Mouse (Mus musculus) forebrain, embryonic 14.5 days (tissue): Measurements from ENCODE around the gene Ccdc106. TPM values are rescaled to one million over a fixed set of nuclear protein-coding genes. Genes with fewer than 3 reads are reported as not detected.
A peak's percentile ranks its signal among the peaks of the same experiment; 100 is the strongest.

Source experiments
- ATAC-seq: fragments of 200-750 bp; cut with Nextera tagmentation; 2 replicates; pipeline ENCODE4 v1.8.0; 2017; ENCODE audit warnings: mild to moderate bottlenecking, moderate library complexity
- DNase-seq: peaks from one replicate; pipeline ENCODE4 v3.0.0-alpha.2; 2015; ENCODE audit warnings: low spot score
- H3K27ac ChIP-seq: fragments of 300-500 bp; sonication (generic); 2 replicates; pipeline ENCODE4 v1.5.1; 2014; ENCODE audit warnings: low read depth, mild to moderate bottlenecking, control low read depth, low read length, moderate library complexity
- H3K27me3 ChIP-seq: fragments of 300-500 bp; sonication (generic); replicated peaks from 2 replicates; pipeline ENCODE4 v1.6.1; 2014; ENCODE audit warnings: low read length, control low read depth, mixed read lengths; ENCODE audit not compliant: control insufficient read depth, insufficient read depth
- H3K36me3 ChIP-seq: fragments of 300-500 bp; sonication (generic); 2 replicates; pipeline ENCODE4 v1.6.1; 2014; ENCODE audit warnings: low read length, control low read depth; ENCODE audit not compliant: control insufficient read depth, insufficient read depth
- H3K4me1 ChIP-seq: fragments of 300-500 bp; sonication (generic); 2 replicates; pipeline ENCODE4 v1.6.1; 2014; ENCODE audit warnings: antibody characterized with exemption, low read length, control low read depth; ENCODE audit not compliant: control insufficient read depth, insufficient read depth
- H3K4me2 ChIP-seq: fragments of 300-500 bp; sonication (generic); 2 replicates; pipeline ENCODE4 v1.6.1; 2014; ENCODE audit warnings: mild to moderate bottlenecking, control low read depth, low read length
- H3K4me3 ChIP-seq: fragments of 300-500 bp; sonication (generic); 2 replicates; pipeline ENCODE4 v1.5.1; 2014; ENCODE audit warnings: low read depth, low read length, control low read depth
- H3K9ac ChIP-seq: fragments of 300-500 bp; sonication (generic); 2 replicates; pipeline ENCODE4 v1.6.1; 2014; ENCODE audit warnings: mild to moderate bottlenecking, low read length, control low read depth, moderate library complexity
- H3K9me3 ChIP-seq: fragments of 300-500 bp; sonication (generic); replicated peaks from 2 replicates; pipeline ENCODE4 v1.6.1; 2016; ENCODE audit warnings: low read length, control low read depth, mixed read lengths; ENCODE audit not compliant: control insufficient read depth
- WGBS: fragments of 180-500 bp; shearing (Covaris S2); extraction: QIAGEN DNeasy Blood & Tissue Kit; methylation state at CpG from one replicate; pipeline ENCODE4 v1.1.7; 2014; 5-methylcytosine and 5-hydroxymethylcytosine counted together
- polyA plus RNA-seq: library from polyadenylated mRNA; unstranded; fragments of >200 nt; fragmentation: Nextera tagmentation; extraction: Ambion mirVana; gene quantifications from 2 replicates; pipeline ENCODE4 v1.2.1, GENCODE M21; 2014

Ccdc106 gene
- polyA plus RNA-seq, 1 experiment from 2014 or later = 36.1 TPM

- Histone ChIP-seq H3K36me3 (no peaks in the 10 kb centered on the region), H3K4me3 (peak overlapping the region; percentile 78), H3K9me3 (no peaks in the 10 kb centered on the region), H3K4me1 (peaks cover 26% of the 10 kb centered on the region), H3K27me3 (peaks cover 51% of the 10 kb centered on the region), H3K4me2 (peak overlapping the region; percentile 90), H3K27ac (no peak overlapping the region), H3K9ac (peak overlapping the region; percentile 91)
- ATAC-seq (no peak), DNase-seq (no peak)
- WGBS = 6% methylated on average over 45 of the region's 45 CpGs
Measured at GRCm38 (mm10) chr7:5052931-5053343, 32.6 kb downstream of the Ccdc106 start.

- Histone ChIP-seq H3K9me3 (no peaks in the 10 kb centered on the region), H3K27ac (no peak overlapping the region), H3K27me3 (peaks cover 54% of the 10 kb centered on the region), H3K4me1 (peaks cover 26% of the 10 kb centered on the region), H3K9ac (peak overlapping the region; percentile 91), H3K36me3 (no peaks in the 10 kb centered on the region), H3K4me3 (peak overlapping the region; percentile 78), H3K4me2 (peak overlapping the region; percentile 90)
- no peak for DNase-seq
- no peak for ATAC-seq
- 10% methylated on average over 32 of the region's 32 CpGs for WGBS
Measured at GRCm38 (mm10) chr7:5053456-5054179, 33.3 kb downstream of the Ccdc106 start.

- Histone ChIP-seq H3K4me2 (peak overlapping the region; percentile 56), H3K4me1 (peaks cover 32% of the 10 kb centered on the region), H3K9ac (peak overlapping the region; percentile 77), H3K27ac (peak overlapping the region; percentile 5; the same call in 1 of the 2 replicates), H3K27me3 (peaks cover 54% of the 10 kb centered on the region), H3K9me3 (no peaks in the 10 kb centered on the region), H3K36me3 (no peaks in the 10 kb centered on the region), H3K4me3 (peak overlapping the region; percentile 50)
- DNase-seq (peak; percentile 60), ATAC-seq (no peak)
- WGBS = 5% methylated on average over 35 of the region's 55 CpGs
Measured at GRCm38 (mm10) chr7:5056651-5057263, 36.4 kb downstream of the Ccdc106 start.

- H3K27ac ChIP-seq = no peak overlapping the region
- peaks cover 54% of the 10 kb centered on the region for H3K27me3 ChIP-seq
- no peak for ATAC-seq
- no peaks in the 10 kb centered on the region for H3K36me3 ChIP-seq
- peaks cover 27% of the 10 kb centered on the region for H3K4me1 ChIP-seq
- WGBS = 44% methylated on average over 8 of the region's 8 CpGs
- no peaks in the 10 kb centered on the region for H3K9me3 ChIP-seq
- H3K4me2 ChIP-seq = peak overlapping the region; percentile 56
- H3K4me3 ChIP-seq = peak overlapping the region; percentile 50
- peak overlapping the region; percentile 77 for H3K9ac ChIP-seq
- DNase-seq = no peak
Measured at GRCm38 (mm10) chr7:5057381-5057780, 37.0 kb downstream of the Ccdc106 start.

GRCm38 (mm10) chr7:5057804-5058203 lies 37.5 kb downstream of the Ccdc106 start:
- H3K9me3 ChIP-seq = no peaks in the 10 kb centered on the region
- peak overlapping the region; percentile 56 for H3K4me2 ChIP-seq
- H3K27me3 ChIP-seq = peaks cover 51% of the 10 kb centered on the region
- H3K4me1 ChIP-seq = peaks cover 23% of the 10 kb centered on the region
- peak overlapping the region; percentile 77; the same call in 1 of the 2 replicates for H3K9ac ChIP-seq
- no peak for DNase-seq
- 37% methylated on average over 11 of the region's 11 CpGs for WGBS
- ATAC-seq = no peak
- no peak overlapping the region for H3K27ac ChIP-seq
- H3K36me3 ChIP-seq = no peaks in the 10 kb centered on the region
- peak overlapping the region; percentile 50 for H3K4me3 ChIP-seq

- H3K4me2 ChIP-seq = no peak overlapping the region
- H3K4me3 ChIP-seq = no peak overlapping the region
- no peaks in the 10 kb centered on the region for H3K36me3 ChIP-seq
- H3K9me3 ChIP-seq = no peaks in the 10 kb centered on the region
- H3K9ac ChIP-seq = no peak overlapping the region
- H3K27me3 ChIP-seq = peaks cover 43% of the 10 kb centered on the region
- 92% methylated on average over 1 of the region's 1 CpGs for WGBS
- H3K27ac ChIP-seq = no peak overlapping the region
- peaks cover 21% of the 10 kb centered on the region for H3K4me1 ChIP-seq
- ATAC-seq = no peak
- no peak for DNase-seq
Measured at GRCm38 (mm10) chr7:5058631-5059030, 38.3 kb downstream of the Ccdc106 start.

GRCm38 (mm10) chr7:5059421-5059820 lies 39.1 kb downstream of the Ccdc106 start:
- H3K36me3 ChIP-seq = no peaks in the 10 kb centered on the region
- H3K9ac ChIP-seq = peak overlapping the region; percentile 93
- peak overlapping the region; percentile 73; the same call in 1 of the 2 replicates for H3K4me2 ChIP-seq
- no peak for ATAC-seq
- H3K9me3 ChIP-seq = no peaks in the 10 kb centered on the region
- DNase-seq = no peak
- no peak overlapping the region for H3K27ac ChIP-seq
- H3K4me1 ChIP-seq = peaks cover 23% of the 10 kb centered on the region
- no peak overlapping the region for H3K4me3 ChIP-seq
- 92% methylated on average over 12 of the region's 12 CpGs for WGBS
- H3K27me3 ChIP-seq = peaks cover 36% of the 10 kb centered on the region

- H3K36me3 ChIP-seq = no peaks in the 10 kb centered on the region
- peak overlapping the region; percentile 93 for H3K9ac ChIP-seq
- peaks cover 27% of the 10 kb centered on the region for H3K27me3 ChIP-seq
- peak overlapping the region; percentile 77 for H3K4me3 ChIP-seq
- H3K4me2 ChIP-seq = peak overlapping the region; percentile 73
- no peaks in the 10 kb centered on the region for H3K9me3 ChIP-seq
- WGBS = 2% methylated on average over 27 of the region's 27 CpGs
- no peak for ATAC-seq
- DNase-seq = peak; percentile 87
- H3K27ac ChIP-seq = peak overlapping the region; percentile 98
- H3K4me1 ChIP-seq = peaks cover 24% of the 10 kb centered on the region
Measured at GRCm38 (mm10) chr7:5060239-5060731, 39.9 kb downstream of the Ccdc106 start.
